In the genomic region with DNA sequence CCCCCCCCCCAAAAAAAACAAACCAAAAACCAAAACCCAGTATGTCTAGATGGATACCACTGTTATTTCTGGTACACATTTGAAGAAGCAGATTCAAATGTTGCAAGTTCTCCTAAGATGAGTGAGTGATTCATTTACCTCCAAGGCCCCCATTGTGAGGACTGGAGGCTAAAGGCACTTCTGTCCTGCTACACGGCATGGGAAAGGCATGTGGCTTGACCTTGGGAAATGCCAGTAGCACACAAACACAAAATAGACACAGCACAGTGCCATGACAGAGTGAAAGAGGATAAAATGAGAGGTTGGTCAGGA, we compare ENCODE assay signal across 18 mouse cellular contexts. TPM values are rescaled to one million over a fixed set of nuclear protein-coding genes. Genes with fewer than 3 reads are reported as not detected.
DNase-seq lines count a peak whose midpoint lies in the region; ATAC-seq lines count a peak whose summit lies in the region.
"Had no signal": no experiment of that assay in that cellular context is flagged by ENCODE, and none has a peak within 500 bp of the region (broad histone marks: within the 10 kb centered on the region; RNA-seq: fewer than 3 reads in every experiment).

No protein-coding gene starts in this region.

- no peak overlapping the region for H3K9ac ChIP-seq in forebrain, embryonic 15.5 days (replicated peaks)
- H3K9ac ChIP-seq in forebrain, embryonic 12.5 days, result no peak overlapping the region
- no peak overlapping the region for H3K9ac ChIP-seq in embryonic facial prominence, embryonic 15.5 days
- H3K9ac ChIP-seq: hindbrain, embryonic 12.5 days; limb, embryonic 12.5 days; liver, embryonic 13.5 days; midbrain, embryonic 15.5 days had no signal

- no peak overlapping the region for H3K4me3 ChIP-seq in forebrain, embryonic 15.5 days
- no peak overlapping the region for H3K4me3 ChIP-seq in forebrain, embryonic 12.5 days (replicated peaks)
- no peak overlapping the region for H3K4me3 ChIP-seq in embryonic facial prominence, embryonic 15.5 days (replicated peaks)
- H3K4me3 ChIP-seq: hindbrain, embryonic 12.5 days; limb, embryonic 12.5 days; liver, embryonic 13.5 days; midbrain, embryonic 15.5 days had no signal

- no peaks in the 10 kb centered on the region for H3K9me3 ChIP-seq in forebrain, embryonic 15.5 days
- no peaks in the 10 kb centered on the region for H3K9me3 ChIP-seq in forebrain, embryonic 12.5 days
- no peaks in the 10 kb centered on the region for H3K9me3 ChIP-seq in embryonic facial prominence, embryonic 15.5 days (replicated peaks)
- H3K9me3 ChIP-seq: hindbrain, embryonic 12.5 days; limb, embryonic 12.5 days; liver, embryonic 13.5 days; midbrain, embryonic 15.5 days had no signal

- DNase-seq in 3134 (ENCODE audit: extremely low read depth, insufficient read length, low spot score), result peak; percentile 14
- peak; percentile 75 for DNase-seq in adrenal gland, adult 2 months
- DNase-seq in B cell, adult 2 months, result no peak
- no peak for DNase-seq in cerebellum, postnatal 4 days (ENCODE audit: low spot score in 2 of 2)
- DNase-seq: kidney, adult 11 months; liver, embryonic 13.5 days had no signal

- H3K4me2 ChIP-seq in forebrain, embryonic 15.5 days (replicated peaks), result no peak overlapping the region
- no peak overlapping the region for H3K4me2 ChIP-seq in forebrain, embryonic 12.5 days
- H3K4me2 ChIP-seq in embryonic facial prominence, embryonic 15.5 days (replicated peaks), result no peak overlapping the region
- H3K4me2 ChIP-seq: hindbrain, embryonic 12.5 days; limb, embryonic 12.5 days; liver, embryonic 13.5 days; midbrain, embryonic 15.5 days had no signal

- 58% methylated on average over 1 of the region's 1 CpGs for WGBS in forebrain, embryonic 15.5 days
- WGBS in forebrain, embryonic 12.5 days, result 66% methylated on average over 1 of the region's 1 CpGs
- 40% methylated on average over 1 of the region's 1 CpGs for WGBS in embryonic facial prominence, embryonic 15.5 days

- H3K27ac ChIP-seq in forebrain, embryonic 15.5 days (replicated peaks), result peak overlapping the region; percentile 94
- H3K27ac ChIP-seq in forebrain, embryonic 12.5 days, result no peak overlapping the region
- 0 out of 2 replicates have a peak overlapping the region, but pooled peaks have one; percentile 44 for H3K27ac ChIP-seq in embryonic facial prominence, embryonic 15.5 days (replicated peaks)
- H3K27ac ChIP-seq: hindbrain, embryonic 12.5 days; kidney, postnatal 0 days; limb, embryonic 12.5 days; liver, embryonic 13.5 days; midbrain, embryonic 15.5 days had no signal

- no peak for ATAC-seq in forebrain, embryonic 15.5 days (replicated peaks)
- ATAC-seq in forebrain, embryonic 12.5 days (ENCODE audit: low FRiP score), result no peak
- no peak for ATAC-seq in embryonic facial prominence, embryonic 15.5 days (ENCODE audit: insufficient number of reproducible peaks, low FRiP score, low TSS enrichment, low read depth)
- ATAC-seq: midbrain, embryonic 15.5 days had no signal

- H3K4me1 ChIP-seq in forebrain, embryonic 15.5 days, result peaks cover 18% of the 10 kb centered on the region
- H3K4me1 ChIP-seq in forebrain, embryonic 12.5 days, result peaks cover 6% of the 10 kb centered on the region; the same call in 1 of the 2 replicates
- H3K4me1 ChIP-seq in embryonic facial prominence, embryonic 15.5 days, result peaks cover 18% of the 10 kb centered on the region
- H3K4me1 ChIP-seq: liver, embryonic 13.5 days; midbrain, embryonic 15.5 days had no signal

- no peaks in the 10 kb centered on the region for H3K27me3 ChIP-seq in forebrain, embryonic 15.5 days
- H3K27me3 ChIP-seq in forebrain, embryonic 12.5 days, result no peaks in the 10 kb centered on the region
- no peaks in the 10 kb centered on the region for H3K27me3 ChIP-seq in embryonic facial prominence, embryonic 15.5 days
- H3K27me3 ChIP-seq: hindbrain, embryonic 12.5 days; liver, embryonic 13.5 days; midbrain, embryonic 15.5 days had no signal

- no peaks in the 10 kb centered on the region for H3K36me3 ChIP-seq in forebrain, embryonic 15.5 days
- H3K36me3 ChIP-seq in forebrain, embryonic 12.5 days (replicated peaks), result no peaks in the 10 kb centered on the region
- H3K36me3 ChIP-seq in embryonic facial prominence, embryonic 15.5 days, result no peaks in the 10 kb centered on the region
- H3K36me3 ChIP-seq: hindbrain, embryonic 12.5 days; limb, embryonic 12.5 days; liver, embryonic 13.5 days; midbrain, embryonic 15.5 days had no signal

RNA-seq across cellular contexts. Expression of a gene that starts 4.8 kb away (rescaled TPM):
- 0.13 TPM in 1 of 2 replicates, not detected in the other for polyA plus RNA-seq in forebrain, embryonic 15.5 days (2015; fragmentation: Nextera tagmentation; extraction: Ambion mirVana)
- not detected in 2 replicates for polyA plus RNA-seq in forebrain, embryonic 12.5 days (2016; fragmentation: Nextera tagmentation; extraction: Ambion mirVana)
- not detected for total RNA-seq in adrenal gland, adult 2 months (2021)
- polyA plus RNA-seq in adrenal gland, adult 2 months (2012; rRNA removed), result 0.06 TPM in 1 of 2 replicates, not detected in the other
- 0.25 and 0.38 TPM in 2 replicates for polyA plus RNA-seq in embryonic facial prominence, embryonic 15.5 days (2015; fragmentation: Nextera tagmentation; extraction: Ambion mirVana)
- total RNA-seq: gastrocnemius, adult 8-10 months; heart, adult 8-10 months; neutrophil, adult 5-6 weeks had no signal
- polyA plus RNA-seq: embryonic facial prominence, embryonic 11.5 days; kidney, postnatal 0 days; limb, embryonic 12.5 days; liver, embryonic 13.5 days; lung, postnatal 0 days had no signal

Comparison
In these comparisons a context has a peak if more than half of its experiments do, and no peak if none do; other contexts are left out.
1. DNase-seq: peak in 3134 (single experiment) and adrenal gland, adult 2 months (single experiment); none in B cell, adult 2 months (0 of 2) and cerebellum, postnatal 4 days (0 of 2).